Mouse (Mus musculus): ENCODE results near the gene Cep170b.

Cep170b gene

DNA sequence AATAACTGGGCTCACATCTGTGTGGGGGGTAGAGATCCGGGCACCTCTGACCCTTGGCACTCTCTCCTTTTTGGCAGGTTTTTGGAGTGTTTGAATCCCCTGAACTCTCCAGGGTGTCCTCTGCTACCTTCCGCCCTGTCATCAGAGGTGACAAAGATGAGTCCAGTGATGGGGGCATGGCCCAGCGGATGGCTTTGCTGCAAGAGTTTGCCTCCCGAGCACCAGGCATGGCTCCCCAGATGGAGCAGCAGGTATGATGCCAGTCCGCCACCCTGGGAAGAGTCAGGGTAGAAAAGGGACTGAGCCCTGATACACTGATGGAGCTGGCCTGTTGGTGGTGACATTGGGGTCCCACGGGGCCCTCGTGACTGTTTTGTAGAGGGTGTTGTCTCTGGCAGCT, 16.8 kb downstream of the Cep170b start:
- DNase-seq = peak in 1 of 2 experiments; percentile 17

DNA sequence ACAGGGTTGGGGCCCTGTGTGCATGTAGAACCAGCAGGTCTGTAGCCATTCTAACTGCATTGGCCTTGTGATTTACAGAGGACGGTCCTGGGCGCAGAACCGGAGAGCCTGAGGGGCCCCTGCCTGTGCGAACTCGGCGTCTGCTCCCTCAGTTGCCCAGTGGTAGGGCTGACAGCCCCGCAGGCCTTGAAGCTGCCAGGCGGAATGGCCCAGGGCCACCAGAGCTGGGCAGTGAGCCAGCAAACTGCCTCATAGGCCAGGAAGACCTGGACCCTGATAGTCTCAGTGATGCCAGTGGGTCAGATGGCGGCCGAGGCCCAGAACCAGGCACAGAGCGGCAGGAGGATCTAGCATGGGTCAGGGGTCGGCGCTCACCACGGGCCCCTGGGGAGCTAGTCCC, 17.5 kb downstream of the Cep170b start:
- DNase-seq = peak in 1 of 2 experiments; percentile 29

DNA sequence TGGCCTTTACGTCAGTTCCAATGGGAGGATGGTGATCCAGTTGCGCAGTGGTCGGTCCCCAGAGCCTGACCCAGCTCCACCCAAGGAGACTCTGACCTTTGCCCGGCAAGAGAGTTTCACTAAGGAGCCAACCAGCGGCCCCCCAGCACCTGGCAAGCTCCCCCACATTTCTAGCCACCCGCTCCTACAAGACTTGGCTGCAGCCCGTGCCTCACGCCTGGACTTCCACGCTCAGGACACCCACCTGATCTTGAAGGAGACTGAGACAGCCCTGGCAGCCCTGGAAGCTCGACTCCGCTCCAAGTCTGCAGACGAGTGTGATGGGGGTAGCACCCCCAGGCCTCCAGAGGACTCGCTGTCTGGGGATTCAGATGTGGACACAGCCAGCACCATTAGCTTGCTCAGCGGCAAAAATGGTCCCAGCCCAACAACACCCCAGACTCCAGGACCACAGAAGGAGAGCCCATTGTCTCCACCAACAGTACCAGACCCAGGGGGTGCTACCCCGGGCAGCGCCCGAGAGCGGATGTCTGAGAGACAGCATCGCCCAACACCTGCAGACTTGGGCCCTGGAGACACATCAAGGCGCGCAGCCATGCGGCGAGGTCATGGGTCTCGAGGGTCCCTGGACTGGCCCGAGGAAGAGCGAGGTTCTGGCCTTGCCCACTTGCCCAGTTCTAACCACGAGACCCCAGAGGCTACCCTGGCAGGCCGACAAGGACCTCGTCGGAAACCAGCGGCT, 18.2 kb downstream of the Cep170b start:
- DNase-seq = peak in 1 of 2 experiments; percentile 28

DNA sequence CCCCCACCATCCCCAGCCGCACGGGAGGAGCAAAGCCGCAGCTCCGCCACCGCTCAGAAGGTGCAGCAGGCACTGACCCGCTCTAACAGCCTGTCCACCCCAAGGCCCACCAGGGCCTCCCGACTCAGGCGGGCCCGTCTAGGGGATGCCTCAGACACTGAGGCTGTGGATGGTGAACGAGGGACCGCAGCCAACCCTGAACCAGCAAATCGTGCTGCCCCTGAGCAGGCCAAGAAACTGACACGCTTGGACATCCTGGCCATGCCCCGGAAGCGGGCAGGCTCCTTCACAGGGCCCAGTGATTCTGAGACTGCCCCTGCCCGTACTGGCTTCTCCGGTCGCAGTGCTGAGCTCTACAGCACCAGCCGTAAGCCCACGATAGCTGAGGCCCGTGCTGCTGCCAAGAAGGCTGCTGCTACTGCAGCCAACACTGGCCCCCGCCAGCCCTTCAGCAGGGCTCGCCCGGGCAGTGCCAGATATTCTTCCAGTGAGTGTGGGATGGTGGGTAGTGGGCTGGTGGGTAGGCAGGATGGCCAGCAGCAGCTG, 18.8 kb downstream of the Cep170b start:
- DNase-seq = peak in 1 of 2 experiments; percentile 20

DNA sequence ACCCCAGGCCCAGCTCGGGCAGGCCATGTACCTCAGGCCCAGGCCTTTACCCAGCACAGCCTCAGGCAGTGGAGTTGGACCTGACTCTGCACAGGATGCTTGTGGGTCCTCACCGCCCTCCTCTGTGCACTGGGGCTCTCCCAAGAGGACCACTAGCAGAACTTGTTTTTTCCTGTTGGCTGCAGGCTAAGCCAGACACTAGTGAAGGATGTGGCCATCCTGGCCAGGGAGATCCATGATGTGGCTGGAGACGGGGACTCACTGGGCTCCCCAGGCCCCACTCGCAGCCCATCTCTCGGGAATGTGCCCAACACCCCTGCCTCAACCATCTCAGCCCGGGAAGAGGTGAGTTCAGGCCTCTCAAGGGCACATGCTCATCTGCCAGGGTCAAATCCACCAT, 22.5 kb downstream of the Cep170b start:
- peak in 1 of 2 experiments; percentile 21 for DNase-seq

DNA sequence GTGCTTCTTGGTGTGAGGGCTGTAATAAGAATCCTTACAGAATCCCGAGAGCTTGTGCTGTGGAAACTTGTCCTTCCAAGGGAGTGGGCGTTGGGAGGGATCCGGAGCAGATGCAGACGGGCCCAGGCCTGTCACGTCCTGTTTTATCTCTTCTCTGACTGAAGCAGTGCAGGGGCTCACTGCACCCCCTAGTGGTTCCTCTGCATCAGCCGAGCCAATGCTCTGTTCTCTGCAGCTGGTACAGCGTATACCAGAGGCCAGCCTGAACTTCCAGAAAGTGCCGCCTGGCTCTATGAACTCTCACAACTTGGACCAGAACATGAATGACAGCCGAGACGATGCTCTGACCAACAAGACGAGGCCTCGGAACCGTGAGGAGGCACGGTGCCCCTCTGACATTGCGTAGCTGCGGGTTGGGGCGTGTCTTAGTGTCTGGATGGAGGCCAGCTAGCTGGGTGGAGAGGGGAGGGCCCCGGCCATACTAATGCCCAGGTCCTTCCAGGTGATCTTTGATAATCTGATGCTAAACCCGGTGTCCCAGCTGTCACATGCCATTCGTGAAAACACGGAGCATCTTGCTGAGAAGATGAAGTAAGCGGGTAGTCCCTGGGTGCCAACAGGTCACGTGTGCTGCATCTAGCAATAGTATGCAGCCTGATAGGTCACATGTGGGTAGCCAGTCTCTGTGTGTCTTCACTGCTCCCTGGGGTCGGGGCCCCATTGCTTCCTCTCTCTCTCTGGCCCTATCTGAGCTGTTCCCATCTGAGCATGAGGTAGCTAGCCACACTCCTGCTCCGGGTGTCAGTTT, 23.1 kb downstream of the Cep170b start:
- DNase-seq = peak; percentile 84 to 86

DNA sequence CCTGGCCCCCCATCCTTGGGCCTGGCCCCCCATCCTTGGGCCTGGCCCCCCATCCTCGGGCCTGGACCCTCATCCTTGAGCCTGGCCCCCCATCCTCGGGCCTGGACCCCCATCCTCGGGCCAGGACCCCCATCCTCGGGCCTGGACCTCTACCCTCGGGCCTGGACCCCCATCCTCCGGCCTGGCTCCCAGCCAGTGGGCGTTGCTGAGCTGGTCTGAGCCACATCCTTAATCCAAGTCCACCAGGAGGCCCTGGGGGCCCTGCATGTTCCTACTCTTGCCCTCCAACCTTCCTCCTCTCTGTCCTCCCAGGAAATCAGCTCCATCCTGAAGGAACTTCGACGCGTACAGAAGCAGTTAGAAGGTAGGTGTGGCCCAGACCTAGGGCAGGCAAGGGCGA, 24.0 kb downstream of the Cep170b start:
- peak in 1 of 2 experiments; percentile 28 for DNase-seq

DNA sequence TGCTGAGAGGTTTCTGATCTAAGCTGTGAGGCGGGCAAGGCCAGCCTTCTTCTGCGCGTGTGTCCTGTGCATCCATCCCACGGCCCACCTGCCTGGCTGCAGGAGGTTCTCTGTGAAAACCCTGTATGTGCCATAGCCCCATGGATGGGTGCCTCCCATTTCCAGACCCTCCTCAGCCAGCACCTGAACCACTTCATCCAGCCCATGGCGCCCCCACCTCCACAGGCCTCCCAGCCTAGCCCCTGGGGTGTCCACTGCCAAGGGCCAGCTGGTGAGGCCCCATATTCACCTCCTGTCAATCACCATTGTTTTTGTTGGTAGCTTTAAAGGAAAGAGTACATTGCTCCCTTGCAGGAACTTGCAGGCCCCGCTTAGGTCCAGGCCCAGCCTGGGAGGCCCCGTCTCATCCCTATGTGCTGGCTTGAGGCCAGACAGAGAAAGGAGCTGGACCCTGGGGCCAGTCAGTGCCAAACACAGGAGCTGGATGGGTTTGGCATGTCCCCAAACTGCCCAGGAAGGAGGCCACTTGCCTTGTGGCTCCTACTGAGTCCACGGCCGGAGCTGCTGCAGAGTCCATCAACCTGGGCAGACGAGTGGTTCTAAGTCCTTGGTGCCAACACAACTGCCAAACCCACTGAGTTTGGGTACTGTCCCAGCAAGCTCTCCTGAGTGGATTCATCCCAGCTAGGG, 24.8 kb downstream of the Cep170b start:
- peak in 1 of 2 experiments; percentile 27 for DNase-seq

DNA sequence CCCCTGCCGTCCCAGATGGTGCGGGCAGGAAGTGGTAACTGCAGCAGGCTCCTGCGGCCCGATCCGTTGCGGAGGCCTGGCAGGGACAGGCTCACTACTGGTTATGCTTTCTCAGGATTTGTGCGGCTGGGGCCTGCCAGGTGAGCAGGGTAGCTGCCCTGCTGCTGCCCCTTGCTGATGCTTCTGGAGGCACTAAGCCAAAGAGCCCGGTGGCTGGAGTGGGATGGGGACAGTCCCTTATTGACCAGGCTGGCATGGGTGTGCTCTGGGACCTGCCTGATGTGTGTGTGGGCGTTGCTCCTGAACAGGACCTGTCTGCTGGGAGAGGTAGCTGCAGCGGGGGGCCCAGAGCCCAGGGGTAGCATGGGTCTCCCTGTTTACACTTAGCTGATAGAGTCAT, 25.5 kb downstream of the Cep170b start:
- DNase-seq = peak in 1 of 2 experiments; percentile 31

DNA sequence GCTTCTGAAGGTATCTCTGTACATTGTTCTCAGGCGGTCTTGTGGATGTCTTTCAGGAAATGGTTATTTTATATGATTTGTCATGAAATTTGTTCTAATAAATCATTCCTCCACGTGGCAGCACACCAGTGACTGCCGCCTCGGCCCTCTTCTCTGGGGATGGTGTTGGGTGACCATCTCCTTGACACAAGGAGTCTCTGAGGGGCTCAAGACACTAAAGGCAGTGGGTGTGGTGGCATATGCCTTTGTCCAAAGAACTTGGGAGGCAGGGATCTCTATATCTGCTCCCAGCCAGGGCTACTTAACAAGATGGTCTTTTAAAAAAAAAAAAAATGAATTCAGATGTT, 26.2 kb downstream of the Cep170b start:
- no peak for DNase-seq

DNA sequence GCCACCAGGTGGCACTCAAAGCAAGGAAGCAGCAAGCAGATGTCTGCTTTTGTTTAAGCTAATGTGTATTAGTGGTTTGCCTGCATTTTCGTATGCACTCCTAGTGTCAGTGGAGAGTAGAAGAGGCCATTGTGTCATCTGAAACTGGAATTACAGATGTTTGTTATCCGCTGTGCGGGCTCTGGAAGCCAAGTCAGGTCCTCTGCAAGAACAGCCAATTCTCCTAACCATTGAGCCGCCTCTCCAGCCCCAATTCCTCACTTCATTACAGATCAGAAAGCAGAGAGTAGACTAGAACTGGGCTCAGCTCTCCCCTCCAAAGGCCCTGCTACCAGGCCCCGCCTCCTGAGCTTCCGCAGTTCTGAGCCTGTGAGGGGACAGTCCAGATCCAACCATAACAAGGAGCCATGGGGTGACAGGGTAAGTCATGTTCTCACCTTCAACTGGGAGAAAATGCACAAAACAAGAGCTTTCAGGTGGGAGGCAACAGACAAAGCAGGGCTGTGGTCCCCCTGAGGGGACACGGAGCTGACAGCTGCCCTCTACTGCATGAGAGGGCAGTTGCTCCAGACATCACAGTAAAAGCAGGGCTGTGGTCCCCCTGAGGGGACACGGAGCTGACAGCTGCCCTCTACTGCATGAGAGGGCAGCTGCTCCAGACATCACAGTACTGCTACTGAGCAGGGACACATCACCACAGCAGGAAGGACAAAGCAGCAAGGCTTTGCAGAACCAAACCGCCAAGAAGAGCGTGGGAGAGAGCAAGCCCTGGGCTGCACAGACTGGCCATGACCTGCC, 26.8 kb downstream of the Cep170b start:
- peak; percentile 56 to 57 for DNase-seq

DNA sequence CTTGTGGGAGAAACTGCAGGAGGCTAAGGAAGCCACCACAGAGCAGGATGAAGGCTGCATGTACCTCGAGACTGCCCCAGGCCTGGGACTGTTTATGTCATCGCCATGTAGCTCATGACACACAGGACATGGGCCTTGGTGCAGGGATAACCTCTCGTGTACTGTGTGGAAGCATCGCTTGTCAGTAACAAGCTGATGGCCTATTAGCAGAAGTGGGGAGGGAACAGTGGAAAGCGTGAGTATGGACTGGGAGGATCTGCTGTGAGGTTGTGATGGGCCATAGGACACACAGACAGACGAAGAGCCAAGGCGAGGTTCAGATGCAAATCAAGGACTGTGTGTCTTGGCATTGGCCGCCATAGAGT, 27.3 kb downstream of the Cep170b start:
- DNase-seq = no peak

DNA sequence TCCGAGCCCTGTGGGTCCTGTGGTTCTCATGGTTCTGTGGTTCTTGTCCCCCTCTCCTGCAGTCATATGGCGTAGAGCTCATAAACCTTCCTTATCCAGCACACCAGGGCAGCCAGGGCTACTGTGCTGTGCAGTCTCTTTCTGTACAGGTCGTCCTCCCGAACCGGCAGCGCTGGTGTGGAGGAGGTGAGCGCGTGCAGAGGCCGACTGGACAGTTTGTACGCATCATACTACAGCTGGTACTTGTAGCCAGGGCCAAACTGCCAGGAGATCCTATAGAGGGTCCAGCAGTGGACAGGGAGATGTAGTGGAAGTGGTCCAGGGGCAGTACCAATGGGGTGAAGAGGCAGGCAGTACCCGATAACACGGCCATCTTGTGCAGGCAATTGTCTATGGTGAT, 30.7 kb downstream of the Cep170b start:
- DNase-seq = peak in 1 of 2 experiments; percentile 14

DNA sequence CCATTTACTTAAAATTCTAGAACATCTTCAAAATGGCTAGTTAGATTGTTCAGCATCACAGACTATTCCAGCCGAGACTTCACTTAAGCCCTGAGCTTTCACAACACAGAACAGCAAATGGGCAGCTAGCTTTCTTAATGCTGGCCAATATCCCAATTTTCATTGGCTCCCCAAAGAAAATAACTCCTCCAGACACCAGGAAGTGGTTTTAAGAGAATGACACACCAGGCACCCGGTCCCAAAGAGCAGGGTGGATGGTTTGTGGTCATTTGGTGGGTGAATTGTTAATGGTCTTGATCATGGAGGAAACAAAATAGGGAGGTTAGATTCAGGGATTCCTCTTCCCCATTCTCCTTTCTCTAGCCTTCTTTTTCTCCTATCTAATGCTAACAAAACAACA, 32.1 kb downstream of the Cep170b start:
- no peak for DNase-seq

DNA sequence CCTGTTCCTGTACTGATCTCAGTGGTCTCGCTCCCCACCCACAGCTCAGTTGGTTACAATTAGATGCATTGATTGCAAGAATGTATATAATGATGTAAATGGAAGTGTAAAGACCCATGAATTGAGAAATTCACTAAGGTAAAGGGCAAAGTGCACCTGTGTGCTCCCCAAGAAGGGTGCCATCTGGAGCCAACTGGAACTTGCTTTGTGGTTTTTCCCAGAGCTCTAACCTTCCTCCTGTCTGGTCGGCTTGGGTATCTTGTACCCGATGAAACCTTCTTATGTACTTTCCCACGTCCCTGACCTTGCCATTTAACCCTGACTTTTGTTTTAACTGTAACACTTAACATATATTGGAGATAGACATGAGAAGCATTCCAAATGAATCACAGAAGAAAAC, 35.6 kb downstream of the Cep170b start:
- no peak for DNase-seq

DNA sequence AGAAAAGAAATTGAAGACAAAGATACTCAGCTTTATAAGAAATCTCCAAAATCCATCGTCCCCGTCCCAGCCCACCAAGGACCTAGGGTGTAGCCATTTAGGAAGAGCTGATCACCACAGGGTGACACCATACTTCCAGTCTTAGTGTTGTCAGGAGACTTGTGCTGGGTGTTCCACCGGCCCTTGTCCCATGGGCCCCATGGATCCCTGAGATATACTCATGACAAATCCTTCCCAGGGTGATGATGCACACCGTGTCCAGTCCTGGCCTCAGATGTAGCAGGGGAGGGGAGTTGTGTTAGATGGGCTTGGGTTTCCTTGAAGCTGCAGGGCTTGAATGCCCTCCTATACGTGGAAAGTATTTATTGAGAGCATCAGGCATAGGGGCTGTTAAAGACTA, 37.6 kb downstream of the Cep170b start:
- DNase-seq = no peak

DNA sequence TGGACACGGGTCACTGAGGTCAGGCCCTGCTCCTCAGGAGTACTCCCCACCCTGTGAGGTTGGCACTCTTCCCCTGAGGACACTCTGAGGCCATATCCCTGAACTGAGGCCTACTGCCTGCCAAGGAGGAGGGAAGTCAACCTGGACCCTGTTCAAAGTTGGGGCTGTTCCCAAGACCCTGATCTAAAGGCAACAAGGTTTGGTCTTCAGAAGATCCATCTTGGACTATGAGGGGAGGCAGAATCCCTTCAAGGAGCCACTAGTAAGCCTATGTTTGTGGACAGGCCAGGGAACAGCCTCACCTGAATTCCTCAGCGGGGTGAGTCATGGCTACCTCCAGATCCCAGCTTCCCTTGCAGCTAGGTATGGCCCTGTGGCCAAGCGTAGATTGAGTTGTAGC, 39.2 kb downstream of the Cep170b start:
- no peak for DNase-seq

DNA sequence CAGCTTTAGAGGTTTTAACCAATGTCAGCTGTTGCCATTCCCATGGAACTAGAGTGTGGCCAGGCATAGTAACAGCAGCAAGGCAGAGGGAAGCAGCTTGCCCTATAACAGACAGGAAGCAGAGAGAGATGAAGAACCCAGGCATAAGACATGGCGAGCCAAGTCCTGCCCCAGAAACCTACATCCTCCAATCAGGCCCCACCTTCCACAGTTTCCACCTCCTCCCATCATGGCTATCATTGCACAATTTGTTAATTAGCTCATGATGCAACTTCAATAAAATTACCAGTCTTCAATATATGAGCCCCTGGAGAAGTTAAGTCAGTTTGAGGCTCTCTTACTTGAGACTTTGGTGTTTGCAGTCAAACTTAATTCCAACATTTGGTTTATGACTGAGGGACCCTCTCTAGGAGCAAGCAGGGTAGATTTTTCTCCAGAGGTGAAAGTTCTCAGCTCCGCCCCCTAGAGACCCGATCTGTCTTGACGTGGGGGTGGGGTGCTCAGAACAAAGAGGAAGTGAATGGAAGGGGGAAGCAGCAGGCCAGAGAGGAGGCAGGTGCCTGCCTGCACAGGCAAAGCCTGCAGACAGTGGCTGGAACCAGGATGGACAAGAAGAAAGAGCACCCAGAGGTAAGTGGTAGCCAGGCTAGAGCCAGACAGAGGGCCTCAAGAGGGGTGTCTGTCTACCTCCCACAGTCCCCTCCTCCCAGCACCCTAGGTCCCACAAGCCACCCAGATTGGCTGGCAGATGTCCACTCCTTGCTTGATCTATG, 40.1 kb downstream of the Cep170b start, which contains the start of gene Pld4:
TSS of gene Pld4 (plus strand) at position 502 of the 773 bp plus-strand sequence.
- DNase-seq = peak; percentile 24 to 53

DNA sequence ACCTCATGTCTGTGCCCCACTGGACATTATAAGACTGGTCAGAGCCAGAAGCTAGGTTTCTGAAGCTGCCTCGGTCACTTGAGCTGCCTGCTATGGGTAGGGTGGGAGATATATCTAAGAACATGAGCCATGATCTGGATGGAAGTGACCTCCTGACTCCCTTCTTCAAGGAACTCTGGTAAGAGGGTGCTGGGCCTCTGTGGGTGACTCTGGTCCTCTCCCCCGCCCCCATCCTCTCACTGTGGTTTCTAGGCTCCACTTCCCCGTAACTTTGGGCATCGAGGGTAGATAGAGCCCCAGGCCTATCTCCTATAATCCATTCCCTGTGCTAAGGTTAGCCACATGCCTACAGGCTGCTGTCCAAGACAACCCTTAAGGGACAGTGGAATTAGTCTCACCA, 41.2 kb downstream of the Cep170b start:
- no peak for DNase-seq

DNA sequence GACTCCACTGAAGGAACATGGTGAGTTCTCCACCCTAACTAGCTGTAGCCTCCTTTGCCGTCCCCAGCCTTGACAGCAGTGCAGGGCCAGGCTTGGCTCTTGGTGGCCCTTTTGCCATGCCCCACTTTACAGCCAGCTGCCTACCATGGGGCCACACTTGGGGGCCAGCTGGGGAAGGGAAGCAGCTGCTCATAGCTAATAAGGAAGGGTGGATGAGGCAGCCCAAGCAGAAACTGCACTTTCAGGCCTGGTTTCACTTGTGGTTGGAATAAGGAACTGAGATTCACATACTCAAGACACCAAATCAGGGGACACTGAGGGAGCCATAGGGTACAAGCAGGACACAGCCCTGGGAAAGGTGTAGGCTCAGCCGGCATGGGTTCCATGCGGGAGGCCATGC, 41.8 kb downstream of the Cep170b start:
- peak; percentile 53 to 60 for DNase-seq

DNA sequence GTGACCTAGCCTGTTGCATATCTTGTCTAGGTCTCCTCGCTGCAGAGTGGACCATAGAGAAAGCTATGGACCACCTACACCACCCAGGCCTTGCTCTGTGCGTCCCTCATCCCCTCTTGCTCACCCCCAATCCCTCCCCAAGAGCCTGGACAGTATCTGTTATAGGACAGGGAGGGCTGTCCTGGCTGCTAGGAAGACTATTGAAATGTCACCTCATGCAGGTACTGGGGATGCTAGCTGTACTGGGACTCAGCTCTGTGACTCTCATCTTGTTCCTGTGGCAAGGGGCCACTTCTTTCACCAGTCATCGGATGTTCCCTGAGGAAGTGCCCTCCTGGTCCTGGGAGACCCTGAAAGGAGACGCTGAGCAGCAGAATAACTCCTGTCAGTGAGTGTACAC, 42.9 kb downstream of the Cep170b start:
- peak in 1 of 2 experiments; percentile 10 for DNase-seq

DNA sequence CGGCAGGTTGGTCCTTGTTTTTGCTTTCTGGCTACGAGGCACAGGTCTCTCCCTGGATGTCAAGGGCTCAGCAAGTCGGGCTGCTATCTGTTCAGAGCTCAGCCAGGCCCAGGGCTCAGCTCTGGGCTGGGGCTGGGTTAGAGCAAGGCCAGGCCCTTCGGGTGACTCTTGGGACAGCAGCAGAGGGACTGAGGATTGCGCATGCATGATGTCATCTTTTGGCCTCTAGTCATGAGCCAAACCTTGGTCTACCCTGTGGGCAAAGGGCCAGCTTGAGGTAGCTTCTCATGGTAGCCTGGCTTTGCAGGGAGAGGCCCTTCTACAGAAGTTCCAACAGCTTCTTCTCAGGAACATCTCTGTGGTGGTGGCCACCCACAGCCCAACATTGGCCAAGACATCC, 43.9 kb downstream of the Cep170b start:
- peak in 1 of 2 experiments; percentile 14 for DNase-seq
